Mouse (Mus musculus): ENCODE measurements at regions not wholly inside any gene's neighbourhood (a gene's known extent, or its start where the extent isn't known, plus 50 kb on each side); places are given as distances from the start of the nearest gene placed in this dataset.

- TF ChIP-seq CTCF (IDR thresholded peaks at IDR 0.05; ENCODE audit: extremely low read depth, insufficient read depth, insufficient read length, insufficient replicate concordance): no peak
- no peak for TF ChIP-seq POLR2A (IDR thresholded peaks at IDR 0.05; ENCODE audit: low read depth, low read length)
Observed at GRCm38 (mm10) chr14:76243581-76244337, 133.1 kb downstream of the Nufip1 start.
